Comparison of ENCODE assay signal across 8 mouse cellular contexts in genomic region chr9:106394649-106395602, GRCm38 (mm10). TPM values are rescaled to one million over a fixed set of nuclear protein-coding genes. Genes with fewer than 3 reads are reported as not detected.
DNase-seq lines count a peak whose midpoint lies in the region; ATAC-seq and TF ChIP-seq lines count a peak whose summit lies in the region.

No protein-coding gene starts in this region.

- CTCF ChIA-PET in Patski (lab: Charles Lee): interaction anchor here (0.8 kb wide), 1 partner anchor 9 kb away, joined by 3 read pairs; no protein-coding TSS in a partner anchor

- no peaks in the 10 kb centered on the region for H3K27me3 ChIP-seq in forebrain, embryonic 10.5 days (ENCODE audit: poor library complexity, severe bottlenecking)
- H3K27me3 ChIP-seq in forebrain, embryonic 16.5 days (replicated peaks; ENCODE audit: control insufficient read depth, insufficient read depth, low read length): no peaks in the 10 kb centered on the region
- H3K27me3 ChIP-seq in Patski: no peaks in the 10 kb centered on the region
- H3K27me3 ChIP-seq in hindbrain, embryonic 13.5 days: no peaks in the 10 kb centered on the region
- no peaks in the 10 kb centered on the region for H3K27me3 ChIP-seq in liver, postnatal 0 days (ENCODE audit: insufficient read depth, low read length)
- H3K27me3 ChIP-seq in stomach, embryonic 14.5 days (ENCODE audit: control insufficient read depth, insufficient read depth, low read length): no peaks in the 10 kb centered on the region

- in situ Hi-C loops in Patski (cut with MboI; ENCODE audit: low pct_unique_long_range_greater_than_20kb): no loop called here

- no peaks in the 10 kb centered on the region for H3K9me3 ChIP-seq in forebrain, embryonic 10.5 days
- no peaks in the 10 kb centered on the region for H3K9me3 ChIP-seq in forebrain, embryonic 16.5 days (ENCODE audit: control insufficient read depth, low read length)
- no peaks in the 10 kb centered on the region for H3K9me3 ChIP-seq in hindbrain, embryonic 13.5 days
- no peaks in the 10 kb centered on the region for H3K9me3 ChIP-seq in liver, postnatal 0 days (ENCODE audit: low read length)
- no peaks in the 10 kb centered on the region for H3K9me3 ChIP-seq in stomach, embryonic 14.5 days (ENCODE audit: control insufficient read depth, low read depth, low read length)

- POLR2A ChIA-PET in Patski (lab: Charles Lee): no interaction called here

- WGBS in forebrain, embryonic 10.5 days: 50% methylated on average over 11 of the region's 11 CpGs
- WGBS in forebrain, embryonic 16.5 days: 21% methylated on average over 11 of the region's 11 CpGs
- 39% methylated on average over 11 of the region's 11 CpGs for WGBS in hindbrain, embryonic 13.5 days
- 67% methylated on average over 11 of the region's 11 CpGs for WGBS in liver, postnatal 0 days (ENCODE audit: insufficient replicate concordance)
- WGBS in stomach, embryonic 14.5 days: 42% methylated on average over 11 of the region's 11 CpGs

- no peak for DNase-seq in forebrain, embryonic 10.5 days (ENCODE audit: extremely low spot score, low spot score)
- no peak for DNase-seq in Patski (ENCODE audit: low read depth, low spot score)
- DNase-seq in liver, postnatal 0 days: no peak
- DNase-seq in gastrocnemius, postnatal 14 days: no peak
- no peak for DNase-seq in left cerebral cortex, postnatal 4 days

- H3K4me2 ChIP-seq in forebrain, embryonic 16.5 days (ENCODE audit: low read length): no peak overlapping the region
- no peak overlapping the region for H3K4me2 ChIP-seq in hindbrain, embryonic 13.5 days
- no peak overlapping the region for H3K4me2 ChIP-seq in liver, postnatal 0 days (ENCODE audit: low read depth, low read length)
- H3K4me2 ChIP-seq in stomach, embryonic 14.5 days (replicated peaks; ENCODE audit: low read depth, low read length): no peak overlapping the region

- peaks cover 47% of the 10 kb centered on the region for H3K4me1 ChIP-seq in forebrain, embryonic 10.5 days
- peaks cover 20% of the 10 kb centered on the region for H3K4me1 ChIP-seq in forebrain, embryonic 16.5 days (replicated peaks; ENCODE audit: control insufficient read depth, insufficient read depth, low read length)
- H3K4me1 ChIP-seq in hindbrain, embryonic 13.5 days (replicated peaks): peaks cover 34% of the 10 kb centered on the region
- peaks cover 34% of the 10 kb centered on the region for H3K4me1 ChIP-seq in liver, postnatal 0 days (ENCODE audit: insufficient read depth)
- H3K4me1 ChIP-seq in stomach, embryonic 14.5 days (ENCODE audit: control insufficient read depth, insufficient read depth, low read length): peaks cover 21% of the 10 kb centered on the region

- H3K27ac ChIP-seq in forebrain, embryonic 10.5 days: peak overlapping the region; percentile 83
- H3K27ac ChIP-seq in forebrain, embryonic 16.5 days (ENCODE audit: low read length): no peak overlapping the region
- H3K27ac ChIP-seq in hindbrain, embryonic 13.5 days: peak overlapping the region; percentile 12; the same call in 1 of the 2 replicates
- H3K27ac ChIP-seq in liver, postnatal 0 days (ENCODE audit: low read depth): no peak overlapping the region
- no peak overlapping the region for H3K27ac ChIP-seq in stomach, embryonic 14.5 days (ENCODE audit: low read length)

- no peak for ATAC-seq in forebrain, embryonic 16.5 days
- ATAC-seq in Patski: peak; percentile 31
- no peak for ATAC-seq in hindbrain, embryonic 13.5 days (ENCODE audit: low FRiP score)
- ATAC-seq in liver, postnatal 0 days: no peak
- peak; percentile 51; the same call in 1 of the 2 replicates for ATAC-seq in stomach, embryonic 14.5 days (ENCODE audit: insufficient number of reproducible peaks, insufficient read depth, low FRiP score, low read depth)

- TF ChIP-seq CTCF in Patski (IDR thresholded peaks at IDR 0.05): no peak
- peak; percentile 58 for TF ChIP-seq CTCF in liver, postnatal 0 days (IDR thresholded peaks at IDR 0.05; ENCODE audit: low read depth)

- no peak overlapping the region for H3K9ac ChIP-seq in forebrain, embryonic 16.5 days (replicated peaks; ENCODE audit: low read depth, low read length)
- peak overlapping the region; percentile 2; the same call in 1 of the 2 replicates for H3K9ac ChIP-seq in hindbrain, embryonic 13.5 days
- H3K9ac ChIP-seq in liver, postnatal 0 days (replicated peaks): no peak overlapping the region
- no peak overlapping the region for H3K9ac ChIP-seq in stomach, embryonic 14.5 days (replicated peaks; ENCODE audit: low read depth, low read length)

- no peaks in the 10 kb centered on the region for H3K36me3 ChIP-seq in forebrain, embryonic 10.5 days (replicated peaks)
- no peaks in the 10 kb centered on the region for H3K36me3 ChIP-seq in forebrain, embryonic 16.5 days (ENCODE audit: control insufficient read depth, insufficient read depth)
- no peaks in the 10 kb centered on the region for H3K36me3 ChIP-seq in hindbrain, embryonic 13.5 days
- no peaks in the 10 kb centered on the region for H3K36me3 ChIP-seq in liver, postnatal 0 days (replicated peaks; ENCODE audit: insufficient read depth, low read length)
- H3K36me3 ChIP-seq in stomach, embryonic 14.5 days (ENCODE audit: control insufficient read depth, insufficient read depth, low read length): no peaks in the 10 kb centered on the region

- intact Hi-C loops in gastrocnemius, postnatal 14 days (cut with DNase I; ENCODE audit: low total_unique reads): no loop called here
- intact Hi-C loops in left cerebral cortex, postnatal 4 days (cut with DNase I): no loop called here

- H3K4me3 ChIP-seq in forebrain, embryonic 10.5 days: peak overlapping the region; percentile 5; the same call in 1 of the 2 replicates
- H3K4me3 ChIP-seq in forebrain, embryonic 16.5 days (replicated peaks; ENCODE audit: low read length): no peak overlapping the region
- no peak overlapping the region for H3K4me3 ChIP-seq in hindbrain, embryonic 13.5 days
- H3K4me3 ChIP-seq in liver, postnatal 0 days (ENCODE audit: low read depth, low read length): no peak overlapping the region
- H3K4me3 ChIP-seq in stomach, embryonic 14.5 days (ENCODE audit: low read depth, low read length): no peak overlapping the region

- TF ChIP-seq EP300 in liver, postnatal 0 days (IDR thresholded peaks at IDR 0.05; ENCODE audit: low read depth): no peak

RNA-seq across cellular contexts. Expression of gene Dusp7, which starts 26.5 kb away (rescaled TPM):
- polyA plus RNA-seq in forebrain, embryonic 10.5 days (2016; fragmentation: Nextera tagmentation; extraction: Ambion mirVana): 17.6 and 18.9 TPM in 2 replicates
- polyA plus RNA-seq in forebrain, embryonic 16.5 days (2015; fragmentation: Nextera tagmentation; extraction: Ambion mirVana): 9.0 and 10.3 TPM in 2 replicates
- 13.6 TPM for polyA plus RNA-seq in Patski (2021)
- polyA plus RNA-seq in hindbrain, embryonic 13.5 days (2015; fragmentation: Nextera tagmentation; extraction: Ambion mirVana): 9.9 and 10.3 TPM in 2 replicates
- polyA plus RNA-seq in liver, postnatal 0 days (2015; fragmentation: Nextera tagmentation; extraction: Ambion mirVana): 3.4 TPM in 2 replicates
- polyA plus RNA-seq in stomach, embryonic 14.5 days (2014; fragmentation: Nextera tagmentation; extraction: Ambion mirVana): 22.4 and 24.9 TPM in 2 replicates
- total RNA-seq in gastrocnemius, postnatal 14 days (2021): 10 to 100 TPM; 13.9 to 17.6 TPM
- total RNA-seq in left cerebral cortex, postnatal 4 days (2021): 10 to 100 TPM; 54.3 to 54.4 TPM

RNA-seq across cellular contexts. Expression of gene Rpl29, which starts 34.3 kb away (rescaled TPM):
- 1,043 and 1,081 TPM in 2 replicates for polyA plus RNA-seq in forebrain, embryonic 10.5 days (2016; fragmentation: Nextera tagmentation; extraction: Ambion mirVana)
- 564 and 591 TPM in 2 replicates for polyA plus RNA-seq in forebrain, embryonic 16.5 days (2015; fragmentation: Nextera tagmentation; extraction: Ambion mirVana)
- 189 TPM for polyA plus RNA-seq in Patski (2021)
- polyA plus RNA-seq in hindbrain, embryonic 13.5 days (2015; fragmentation: Nextera tagmentation; extraction: Ambion mirVana): 704 TPM in 2 replicates
- polyA plus RNA-seq in liver, postnatal 0 days (2015; fragmentation: Nextera tagmentation; extraction: Ambion mirVana): 483 and 486 TPM in 2 replicates
- 1,139 and 1,256 TPM in 2 replicates for polyA plus RNA-seq in stomach, embryonic 14.5 days (2014; fragmentation: Nextera tagmentation; extraction: Ambion mirVana)
- total RNA-seq in gastrocnemius, postnatal 14 days (2021): 100 to 1,000 TPM; 350 to 424 TPM
- 100 to 1,000 TPM; 480 to 518 TPM for total RNA-seq in left cerebral cortex, postnatal 4 days (2021)

RNA-seq across cellular contexts. Expression of gene Acy1, which starts 43.2 kb away (rescaled TPM):
- 45.6 and 51.3 TPM in 2 replicates for polyA plus RNA-seq in forebrain, embryonic 10.5 days (2016; fragmentation: Nextera tagmentation; extraction: Ambion mirVana)
- polyA plus RNA-seq in forebrain, embryonic 16.5 days (2015; fragmentation: Nextera tagmentation; extraction: Ambion mirVana): 31.5 and 31.7 TPM in 2 replicates
- 10.8 TPM for polyA plus RNA-seq in Patski (2021)
- 25.1 and 28.6 TPM in 2 replicates for polyA plus RNA-seq in hindbrain, embryonic 13.5 days (2015; fragmentation: Nextera tagmentation; extraction: Ambion mirVana)
- 30.4 and 38.7 TPM in 2 replicates for polyA plus RNA-seq in liver, postnatal 0 days (2015; fragmentation: Nextera tagmentation; extraction: Ambion mirVana)
- polyA plus RNA-seq in stomach, embryonic 14.5 days (2014; fragmentation: Nextera tagmentation; extraction: Ambion mirVana): 41.2 and 43.1 TPM in 2 replicates
- total RNA-seq in gastrocnemius, postnatal 14 days (2021): 10 to 100 TPM in 1 of 2 experiments, 1 to 10 TPM in 1; 8.4 to 10.9 TPM
- total RNA-seq in left cerebral cortex, postnatal 4 days (2021): 10 to 100 TPM; 14.3 to 19.0 TPM

RNA-seq across cellular contexts. Expression of gene Abhd14b, which starts 52.3 kb away (rescaled TPM):
- polyA plus RNA-seq in forebrain, embryonic 10.5 days (2016; fragmentation: Nextera tagmentation; extraction: Ambion mirVana): 4.4 and 6.0 TPM in 2 replicates
- polyA plus RNA-seq in forebrain, embryonic 16.5 days (2015; fragmentation: Nextera tagmentation; extraction: Ambion mirVana): 6.2 and 7.7 TPM in 2 replicates
- 31.2 TPM for polyA plus RNA-seq in Patski (2021)
- polyA plus RNA-seq in hindbrain, embryonic 13.5 days (2015; fragmentation: Nextera tagmentation; extraction: Ambion mirVana): 6.9 and 7.3 TPM in 2 replicates
- polyA plus RNA-seq in liver, postnatal 0 days (2015; fragmentation: Nextera tagmentation; extraction: Ambion mirVana): 41.4 and 47.9 TPM in 2 replicates
- 26.3 and 32.6 TPM in 2 replicates for polyA plus RNA-seq in stomach, embryonic 14.5 days (2014; fragmentation: Nextera tagmentation; extraction: Ambion mirVana)
- 1 to 10 TPM; 4.6 to 6.5 TPM for total RNA-seq in gastrocnemius, postnatal 14 days (2021)
- total RNA-seq in left cerebral cortex, postnatal 4 days (2021): 10 to 100 TPM; 13.3 to 13.8 TPM

RNA-seq across cellular contexts. Expression of gene Abhd14a, which starts 52.6 kb away (rescaled TPM):
- polyA plus RNA-seq in forebrain, embryonic 10.5 days (2016; fragmentation: Nextera tagmentation; extraction: Ambion mirVana): 40.7 and 42.8 TPM in 2 replicates
- polyA plus RNA-seq in forebrain, embryonic 16.5 days (2015; fragmentation: Nextera tagmentation; extraction: Ambion mirVana): 72.3 and 81.9 TPM in 2 replicates
- 25.2 TPM for polyA plus RNA-seq in Patski (2021)
- 51.7 and 52.7 TPM in 2 replicates for polyA plus RNA-seq in hindbrain, embryonic 13.5 days (2015; fragmentation: Nextera tagmentation; extraction: Ambion mirVana)
- 15.8 and 16.2 TPM in 2 replicates for polyA plus RNA-seq in liver, postnatal 0 days (2015; fragmentation: Nextera tagmentation; extraction: Ambion mirVana)
- 52.3 and 57.1 TPM in 2 replicates for polyA plus RNA-seq in stomach, embryonic 14.5 days (2014; fragmentation: Nextera tagmentation; extraction: Ambion mirVana)
- 10 to 100 TPM; 13.3 to 16.0 TPM for total RNA-seq in gastrocnemius, postnatal 14 days (2021)
- 10 to 100 TPM; 70.1 to 71.4 TPM for total RNA-seq in left cerebral cortex, postnatal 4 days (2021)

Comparison
In these comparisons a context has a peak if more than half of its experiments do, and no peak if none do; other contexts are left out.
1. H3K27ac ChIP-seq: peak in forebrain, embryonic 10.5 days (single experiment) and hindbrain, embryonic 13.5 days (single experiment); none in forebrain, embryonic 16.5 days (single experiment), liver, postnatal 0 days (single experiment) and stomach, embryonic 14.5 days (single experiment).
2. ATAC-seq: peak in Patski (single experiment) and stomach, embryonic 14.5 days (single experiment); none in forebrain, embryonic 16.5 days (single experiment), hindbrain, embryonic 13.5 days (single experiment) and liver, postnatal 0 days (single experiment).